Mouse (Mus musculus): ENCODE results near the gene Emb. TPM values are rescaled to one million over a fixed set of nuclear protein-coding genes. Genes with fewer than 3 reads are reported as not detected.

The Emb gene
- total RNA-seq, 2 experiments from 2014 or later = 10.3 to 12.0 TPM

- DNase-seq (ENCODE audit: low spot score) = no peak
These were observed 11.7 kb downstream of the Emb start for GRCm38 (mm10) chr13:117219871-117220500.

GRCm38 (mm10) chr13:117220501-117221321 is 12.4 kb downstream of the Emb start, which contains the start of gene Gm17509:
Gene Gm17509, minus strand, starts transcription at chr13:117221075.
- DNase-seq (ENCODE audit: low spot score) = no peak

- DNase-seq (ENCODE audit: low spot score) = no peak
These were observed 14.8 kb downstream of the Emb start for GRCm38 (mm10) chr13:117223125-117223524.

GRCm38 (mm10) chr13:117224901-117225300 is 16.6 kb downstream of the Emb start:
- DNase-seq (ENCODE audit: low spot score) = no peak

- DNase-seq (ENCODE audit: low spot score) = no peak
These were observed 17.2 kb downstream of the Emb start for GRCm38 (mm10) chr13:117225561-117225960.

GRCm38 (mm10) chr13:117230371-117231110 is 22.2 kb downstream of the Emb start:
- no peak for DNase-seq (ENCODE audit: low spot score)

GRCm38 (mm10) chr13:117233808-117234207 is 25.5 kb downstream of the Emb start:
- DNase-seq (ENCODE audit: low spot score) = no peak

GRCm38 (mm10) chr13:117234486-117234885 is 26.1 kb downstream of the Emb start:
- no peak for DNase-seq (ENCODE audit: low spot score)

GRCm38 (mm10) chr13:117235530-117236212 is 27.3 kb downstream of the Emb start:
- peak; percentile 73 for DNase-seq (ENCODE audit: low spot score)

GRCm38 (mm10) chr13:117237111-117237510 is 28.8 kb downstream of the Emb start:
- DNase-seq (ENCODE audit: low spot score) = peak; percentile 4

- no peak for DNase-seq (ENCODE audit: low spot score)
These were observed 33.7 kb downstream of the Emb start for GRCm38 (mm10) chr13:117242063-117242462.

- DNase-seq (ENCODE audit: low spot score) = no peak
These were observed 34.3 kb downstream of the Emb start for GRCm38 (mm10) chr13:117242621-117243020.

GRCm38 (mm10) chr13:117260704-117261103 is 52.4 kb downstream of the Emb start:
- DNase-seq (ENCODE audit: low spot score) = no peak

GRCm38 (mm10) chr13:117266156-117266555 is 57.8 kb downstream of the Emb start:
- DNase-seq (ENCODE audit: low spot score) = no peak

- no peak for DNase-seq (ENCODE audit: low spot score)
These were observed 59.6 kb downstream of the Emb start for GRCm38 (mm10) chr13:117267963-117268362.

GRCm38 (mm10) chr13:117284036-117284435 is 75.7 kb downstream of the Emb start:
- no peak for DNase-seq (ENCODE audit: low spot score)

GRCm38 (mm10) chr13:117286939-117287338 is 78.6 kb downstream of the Emb start:
- no peak for DNase-seq (ENCODE audit: low spot score)

GRCm38 (mm10) chr13:117287400-117287799 is 79.1 kb downstream of the Emb start:
- DNase-seq (ENCODE audit: low spot score) = no peak

- peak; percentile 60 for DNase-seq (ENCODE audit: low spot score)
These were observed 81.3 kb downstream of the Emb start for GRCm38 (mm10) chr13:117289494-117290270.

GRCm38 (mm10) chr13:117311446-117312225 is 103.3 kb downstream of the Emb start:
- peak; percentile 58 for DNase-seq (ENCODE audit: low spot score)

All from gastrocnemius, adult 18-20 months (tissue).